Mouse (Mus musculus) forebrain, embryonic 15.5 days (tissue): ENCODE results near the gene Ablim1. TPM values are rescaled to one million over a fixed set of nuclear protein-coding genes. Genes with fewer than 3 reads are reported as not detected.
A peak's percentile ranks its signal among the peaks of the same experiment; 100 is the strongest.

ENCODE experiments used
- ATAC-seq: fragments of 200-750 bp; cut with Nextera tagmentation; replicated peaks from 2 replicates; pipeline ENCODE4 v1.8.0; 2017; ENCODE audit warnings: mild to moderate bottlenecking, moderate TSS enrichment, moderate library complexity
- H3K27ac ChIP-seq: fragments of 300-500 bp; sonication (generic); replicated peaks from 2 replicates; pipeline ENCODE4 v1.5.1; 2015; ENCODE audit warnings: mild to moderate bottlenecking, inconsistent platforms
- H3K27me3 ChIP-seq: fragments of 300-500 bp; sonication (generic); 2 replicates; pipeline ENCODE4 v1.6.1; 2015; ENCODE audit warnings: inconsistent platforms
- H3K36me3 ChIP-seq: fragments of 300-500 bp; sonication (generic); 2 replicates; pipeline ENCODE4 v1.6.1; 2015; ENCODE audit warnings: mild to moderate bottlenecking, inconsistent platforms
- H3K4me1 ChIP-seq: fragments of 300-500 bp; sonication (generic); 2 replicates; pipeline ENCODE4 v1.6.1; 2015; ENCODE audit warnings: inconsistent platforms
- H3K4me2 ChIP-seq: fragments of 300-500 bp; sonication (generic); replicated peaks from 2 replicates; pipeline ENCODE4 v1.6.1; 2015; ENCODE audit warnings: mild to moderate bottlenecking, inconsistent platforms
- H3K4me3 ChIP-seq: fragments of 300-500 bp; sonication (generic); 2 replicates; pipeline ENCODE4 v1.5.1; 2015; ENCODE audit warnings: mild to moderate bottlenecking, inconsistent platforms
- H3K9ac ChIP-seq: fragments of 300-500 bp; sonication (generic); replicated peaks from 2 replicates; pipeline ENCODE4 v1.6.1; 2015; ENCODE audit warnings: mild to moderate bottlenecking, inconsistent platforms
- H3K9me3 ChIP-seq: fragments of 300-500 bp; sonication (generic); 2 replicates; pipeline ENCODE4 v1.6.1; 2016; ENCODE audit warnings: inconsistent platforms
- WGBS: fragments of 180-500 bp; shearing (Covaris S2); methylation state at CpG from one replicate; pipeline ENCODE4 v1.1.7; 2015; ENCODE audit warnings: mixed read lengths; 5-methylcytosine and 5-hydroxymethylcytosine counted together
- polyA plus RNA-seq: library from polyadenylated mRNA; unstranded; fragments of >200 nt; fragmentation: Nextera tagmentation; extraction: Ambion mirVana; gene quantifications from 2 replicates; pipeline ENCODE4 v1.2.1, GENCODE M21; 2015

The Ablim1 gene
- polyA plus RNA-seq, 1 experiment from 2014 or later = 37.8 TPM

- H3K4me3 ChIP-seq = peak overlapping the region; percentile 25
- H3K27me3 ChIP-seq = no peaks in the 10 kb centered on the region
- ATAC-seq = peak; percentile 79
- peak overlapping the region; percentile 38 for H3K4me2 ChIP-seq
- H3K4me1 ChIP-seq = peaks cover 28% of the 10 kb centered on the region
- peak overlapping the region; percentile 17; the same call in 1 of the 2 replicates for H3K9ac ChIP-seq
- no peaks in the 10 kb centered on the region for H3K9me3 ChIP-seq
- H3K27ac ChIP-seq = peak overlapping the region; percentile 16
- no peaks in the 10 kb centered on the region for H3K36me3 ChIP-seq
- 34% methylated on average over 22 of the region's 22 CpGs for WGBS
Observed at GRCm38 (mm10) chr19:57118785-57119565, 195.7 kb downstream of the Ablim1 start.

GRCm38 (mm10) chr19:57117751-57118150 lies 197.0 kb downstream of the Ablim1 start:
- H3K9ac ChIP-seq = no peak overlapping the region
- no peaks in the 10 kb centered on the region for H3K9me3 ChIP-seq
- H3K4me2 ChIP-seq = peak overlapping the region; percentile 38
- 16% methylated on average over 6 of the region's 6 CpGs for WGBS
- H3K4me1 ChIP-seq = peaks cover 28% of the 10 kb centered on the region
- no peaks in the 10 kb centered on the region for H3K27me3 ChIP-seq
- H3K36me3 ChIP-seq = no peaks in the 10 kb centered on the region
- no peak overlapping the region for H3K4me3 ChIP-seq
- no peak overlapping the region for H3K27ac ChIP-seq
- no peak for ATAC-seq

- 5% methylated on average over 7 of the region's 7 CpGs for WGBS
- Histone ChIP-seq H3K9me3 (no peaks in the 10 kb centered on the region), H3K4me1 (peaks cover 33% of the 10 kb centered on the region), H3K27ac (no peak overlapping the region), H3K27me3 (no peaks in the 10 kb centered on the region), H3K4me2 (no peak overlapping the region), H3K9ac (no peak overlapping the region), H3K36me3 (no peaks in the 10 kb centered on the region), H3K4me3 (no peak overlapping the region)
- no peak for ATAC-seq
Observed at GRCm38 (mm10) chr19:57116871-57117501, 197.7 kb downstream of the Ablim1 start.

GRCm38 (mm10) chr19:57115670-57116069 lies 199.0 kb downstream of the Ablim1 start:
- H3K27me3 ChIP-seq = no peaks in the 10 kb centered on the region
- H3K4me1 ChIP-seq = peaks cover 33% of the 10 kb centered on the region
- H3K4me2 ChIP-seq = no peak overlapping the region
- no peaks in the 10 kb centered on the region for H3K36me3 ChIP-seq
- ATAC-seq = no peak
- no peak overlapping the region for H3K27ac ChIP-seq
- no peak overlapping the region for H3K4me3 ChIP-seq
- no peak overlapping the region for H3K9ac ChIP-seq
- H3K9me3 ChIP-seq = no peaks in the 10 kb centered on the region
- 64% methylated on average over 5 of the region's 5 CpGs for WGBS

GRCm38 (mm10) chr19:57114951-57115350 lies 199.8 kb downstream of the Ablim1 start:
- no peak for ATAC-seq
- Histone ChIP-seq H3K9me3 (no peaks in the 10 kb centered on the region), H3K4me2 (no peak overlapping the region), H3K36me3 (no peaks in the 10 kb centered on the region), H3K9ac (no peak overlapping the region), H3K27me3 (no peaks in the 10 kb centered on the region), H3K4me3 (no peak overlapping the region), H3K27ac (no peak overlapping the region), H3K4me1 (peaks cover 31% of the 10 kb centered on the region)
- WGBS = 90% methylated on average over 5 of the region's 5 CpGs

- Histone ChIP-seq H3K9me3 (no peaks in the 10 kb centered on the region), H3K4me3 (no peak overlapping the region), H3K9ac (no peak overlapping the region), H3K27me3 (no peaks in the 10 kb centered on the region), H3K4me1 (peaks cover 21% of the 10 kb centered on the region), H3K36me3 (no peaks in the 10 kb centered on the region), H3K27ac (no peak overlapping the region), H3K4me2 (no peak overlapping the region)
- no peak for ATAC-seq
- over 99% methylated on average over 8 of the region's 8 CpGs for WGBS
Observed at GRCm38 (mm10) chr19:57113975-57114374, 200.7 kb downstream of the Ablim1 start.

GRCm38 (mm10) chr19:57112816-57113406 lies 201.8 kb downstream of the Ablim1 start:
- Histone ChIP-seq H3K9ac (no peak overlapping the region), H3K4me3 (no peak overlapping the region), H3K27ac (peak overlapping the region; percentile 66), H3K4me2 (no peak overlapping the region), H3K4me1 (peaks cover 12% of the 10 kb centered on the region), H3K27me3 (no peaks in the 10 kb centered on the region), H3K9me3 (no peaks in the 10 kb centered on the region), H3K36me3 (no peaks in the 10 kb centered on the region)
- ATAC-seq = 0 out of 2 replicates have a peak, but pooled peaks have one; percentile 23
- WGBS = 50% methylated on average over 9 of the region's 9 CpGs

- ATAC-seq = no peak
- H3K36me3 ChIP-seq = no peaks in the 10 kb centered on the region
- H3K4me2 ChIP-seq = no peak overlapping the region
- H3K27me3 ChIP-seq = no peaks in the 10 kb centered on the region
- no peak overlapping the region for H3K9ac ChIP-seq
- peaks cover 8% of the 10 kb centered on the region for H3K4me1 ChIP-seq
- peak overlapping the region; percentile 66 for H3K27ac ChIP-seq
- H3K4me3 ChIP-seq = no peak overlapping the region
- H3K9me3 ChIP-seq = no peaks in the 10 kb centered on the region
- 65% methylated on average over 8 of the region's 8 CpGs for WGBS
Observed at GRCm38 (mm10) chr19:57112231-57112815, 202.4 kb downstream of the Ablim1 start.

GRCm38 (mm10) chr19:57111301-57111700 lies 203.4 kb downstream of the Ablim1 start:
- Histone ChIP-seq H3K27ac (no peak overlapping the region), H3K9me3 (no peaks in the 10 kb centered on the region), H3K9ac (no peak overlapping the region), H3K27me3 (no peaks in the 10 kb centered on the region), H3K4me3 (no peak overlapping the region), H3K4me2 (no peak overlapping the region), H3K4me1 (peaks cover 5% of the 10 kb centered on the region), H3K36me3 (no peaks in the 10 kb centered on the region)
- 86% methylated on average over 6 of the region's 6 CpGs for WGBS
- no peak for ATAC-seq

- H3K4me3 ChIP-seq = no peak overlapping the region
- no peaks in the 10 kb centered on the region for H3K9me3 ChIP-seq
- WGBS = 82% methylated on average over 7 of the region's 7 CpGs
- no peak overlapping the region for H3K9ac ChIP-seq
- H3K27ac ChIP-seq = no peak overlapping the region
- H3K36me3 ChIP-seq = no peaks in the 10 kb centered on the region
- no peaks in the 10 kb centered on the region for H3K27me3 ChIP-seq
- ATAC-seq = no peak
- H3K4me2 ChIP-seq = no peak overlapping the region
- H3K4me1 ChIP-seq = peaks cover 5% of the 10 kb centered on the region
Observed at GRCm38 (mm10) chr19:57109620-57110019, 205.1 kb downstream of the Ablim1 start.

GRCm38 (mm10) chr19:57106513-57106912 lies 208.2 kb downstream of the Ablim1 start:
- Histone ChIP-seq H3K4me1 (no peaks in the 10 kb centered on the region), H3K9me3 (no peaks in the 10 kb centered on the region), H3K27ac (no peak overlapping the region), H3K27me3 (no peaks in the 10 kb centered on the region), H3K36me3 (no peaks in the 10 kb centered on the region), H3K4me2 (no peak overlapping the region), H3K9ac (no peak overlapping the region), H3K4me3 (no peak overlapping the region)
- ATAC-seq = no peak
- 72% methylated on average over 6 of the region's 6 CpGs for WGBS

GRCm38 (mm10) chr19:57106031-57106430 lies 208.7 kb downstream of the Ablim1 start:
- Histone ChIP-seq H3K4me3 (no peak overlapping the region), H3K4me1 (no peaks in the 10 kb centered on the region), H3K9me3 (no peaks in the 10 kb centered on the region), H3K36me3 (no peaks in the 10 kb centered on the region), H3K27ac (no peak overlapping the region), H3K27me3 (no peaks in the 10 kb centered on the region), H3K9ac (no peak overlapping the region), H3K4me2 (no peak overlapping the region)
- no peak for ATAC-seq
- WGBS = 98% methylated on average over 3 of the region's 3 CpGs
